Mouse (Mus musculus) hindlimb bud, embryonic 11.5 days (tissue): ENCODE results near the gene Tshz2.

ENCODE experiments used
- DNase-seq: peaks from one replicate; pipeline ENCODE4 v3.0.0-alpha.2; 2012; ENCODE audit warnings: low read depth, low spot score; ENCODE audit errors: extremely low spot score

Tshz2 gene

GRCm38 (mm10) chr2:170091563-170092443 lies 459.0 kb downstream of the Tshz2 start:
- DNase-seq: no peak

- no peak for DNase-seq
Measured at GRCm38 (mm10) chr2:170094220-170094619, 461.4 kb downstream of the Tshz2 start.

DNA sequence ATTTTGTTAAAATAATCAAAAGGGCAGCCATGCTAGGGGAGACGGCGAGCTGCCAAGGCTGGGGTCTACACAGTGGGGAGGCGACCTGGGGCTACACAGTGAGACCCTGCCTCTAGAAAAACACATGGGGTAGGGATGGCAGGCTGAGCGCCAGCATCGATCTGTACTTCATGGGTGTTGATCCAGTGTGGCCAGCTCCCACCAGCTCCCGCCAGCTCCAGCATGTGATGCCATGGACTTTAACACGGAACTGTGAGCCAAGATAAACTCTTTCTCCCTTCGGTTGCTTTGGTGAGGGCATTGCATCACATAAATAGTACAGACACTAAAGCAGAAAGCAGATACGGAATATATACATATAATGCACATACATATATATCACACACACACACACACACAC lies 462.1 kb downstream of the Tshz2 start:
- no peak for DNase-seq

- peak; percentile 83 for DNase-seq
Measured at GRCm38 (mm10) chr2:170101132-170101531, 468.3 kb downstream of the Tshz2 start.

DNA sequence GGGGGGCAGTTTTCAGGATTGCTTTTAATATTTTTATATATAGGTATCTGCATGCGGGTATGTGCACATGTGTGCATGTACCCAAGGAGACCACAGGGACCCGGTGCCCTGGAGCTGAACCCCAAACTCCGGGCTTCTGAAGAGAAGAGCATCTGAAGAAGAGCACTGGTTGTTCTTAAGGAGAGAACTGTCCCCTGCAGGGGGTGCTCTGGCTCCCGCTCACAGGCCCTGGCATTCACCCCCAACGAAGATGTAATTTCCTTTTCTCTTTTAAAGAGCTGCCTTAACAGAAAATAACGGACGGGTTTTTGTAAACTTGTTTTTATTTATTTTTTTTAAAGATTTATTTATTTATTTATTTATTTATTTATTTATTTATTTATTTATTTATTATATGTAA lies 469.1 kb downstream of the Tshz2 start:
- no peak for DNase-seq

- no peak for DNase-seq
Measured at GRCm38 (mm10) chr2:170103341-170103740, 470.5 kb downstream of the Tshz2 start.

GRCm38 (mm10) chr2:170103852-170104251 lies 471.0 kb downstream of the Tshz2 start:
- no peak for DNase-seq

DNA sequence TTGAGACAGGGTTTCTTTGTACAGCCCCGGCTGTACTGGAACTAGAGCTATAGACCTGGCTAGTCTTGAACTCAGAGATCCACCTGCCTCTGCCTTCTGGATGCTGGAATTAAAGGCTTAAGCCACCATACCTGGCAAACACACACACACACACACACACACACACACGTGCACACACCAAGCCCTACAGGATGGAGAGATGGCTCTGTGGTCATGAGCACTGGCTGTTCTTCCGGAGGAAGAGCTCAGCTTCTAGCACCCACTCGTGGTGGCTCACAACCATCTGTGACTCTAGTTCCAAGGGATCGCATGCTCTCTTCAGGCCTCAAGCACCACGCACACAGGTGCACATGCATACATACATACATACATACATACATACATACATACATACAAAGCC lies 471.6 kb downstream of the Tshz2 start:
- no peak for DNase-seq

- no peak for DNase-seq
Measured at GRCm38 (mm10) chr2:170106000-170106399, 473.2 kb downstream of the Tshz2 start.

- no peak for DNase-seq
Measured at GRCm38 (mm10) chr2:170107791-170108190, 475.0 kb downstream of the Tshz2 start.

DNA sequence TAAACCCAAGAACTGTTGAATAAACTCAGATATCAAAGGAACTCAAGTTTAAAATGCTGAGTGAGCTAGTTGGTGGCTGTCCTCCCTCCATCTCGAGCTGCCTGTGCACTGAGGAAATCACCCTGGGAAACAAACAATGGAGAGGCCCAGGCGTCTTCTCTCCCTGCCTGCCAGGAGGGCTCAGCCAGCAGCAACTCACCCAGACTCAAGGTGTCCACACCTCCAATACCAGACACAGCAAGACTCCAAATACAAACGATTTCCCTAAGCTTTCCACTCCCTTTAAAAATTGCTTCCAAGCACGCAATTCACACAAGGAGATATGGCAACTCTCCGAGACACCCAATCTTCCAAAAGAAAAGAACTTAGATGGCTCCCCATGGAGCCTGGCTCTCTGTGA lies 476.7 kb downstream of the Tshz2 start:
- DNase-seq: no peak

DNA sequence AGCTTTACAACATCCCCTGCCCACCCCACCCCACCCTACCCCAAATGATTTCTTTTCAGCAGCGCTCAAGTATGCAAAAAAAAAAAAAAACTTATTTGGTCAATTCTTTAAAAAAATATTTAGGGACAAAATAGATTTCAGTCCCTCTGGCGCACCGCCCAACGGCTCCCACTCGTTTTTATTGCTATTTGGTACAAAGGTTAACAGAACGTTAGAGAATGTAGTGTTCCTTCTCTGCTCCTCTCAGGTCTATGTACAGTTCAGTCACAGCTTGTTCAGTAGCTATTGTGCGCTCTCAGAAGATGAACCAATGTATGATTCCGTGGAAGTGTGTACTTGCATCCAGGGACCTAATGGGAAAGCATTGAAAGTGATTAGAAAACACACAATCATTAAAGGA lies 477.5 kb downstream of the Tshz2 start:
- DNase-seq: no peak

- DNase-seq: no peak
Measured at GRCm38 (mm10) chr2:170116704-170117281, 484.0 kb downstream of the Tshz2 start.

GRCm38 (mm10) chr2:170120139-170121027 lies 487.6 kb downstream of the Tshz2 start:
- DNase-seq: no peak
